Mouse (Mus musculus) MEL (cell line): ENCODE results near the gene Jpt1. TPM values are rescaled to one million over a fixed set of nuclear protein-coding genes. Genes with fewer than 3 reads are reported as not detected.

ENCODE experiments used
- DNase-seq: peaks from one replicate; pipeline ENCODE4 v3.0.0; 2011; ENCODE audit warnings: low read depth, low spot score
- H3K27ac ChIP-seq: 2 replicates; pipeline ENCODE4 v1.5.1; 2012; ENCODE audit warnings: low read depth, mild to moderate bottlenecking, control low read depth, low read length, moderate library complexity; ENCODE audit not compliant: control insufficient read depth
- H3K27me3 ChIP-seq, 2 experiments: fragments of 150-350 bp in 1 of 2; sonication (generic) in 1 of 2; 2 replicates each; pipeline ENCODE4 v1.6.1; 2012; ENCODE audit warnings: low read length in 2 of 2, mild to moderate bottlenecking in 2 of 2, improper control_type of control experiment in 1 of 2, moderate library complexity in 1 of 2; ENCODE audit not compliant: insufficient read depth in 2 of 2, control insufficient read depth in 1 of 2
- H3K36me3 ChIP-seq, 2 experiments: 2 replicates each; pipeline ENCODE4 v1.6.1; 2012 to 2014; ENCODE audit warnings: low read length in 2 of 2, improper control_type of control experiment in 1 of 2, inconsistent platforms in 1 of 2, mild to moderate bottlenecking in 1 of 2; ENCODE audit not compliant: insufficient read depth in 2 of 2, control insufficient read depth in 1 of 2
- H3K4me1 ChIP-seq, 2 experiments: fragments of 150-350 bp in 1 of 2; sonication (generic) in 1 of 2; 2 replicates each; pipeline ENCODE4 v1.6.1; 2012; ENCODE audit warnings: low read length in 2 of 2, improper control_type of control experiment in 1 of 2, mild to moderate bottlenecking in 1 of 2; ENCODE audit not compliant: insufficient read depth in 2 of 2, control insufficient read depth in 1 of 2
- H3K4me3 ChIP-seq, 2 experiments: fragments of 150-350 bp in 1 of 2; sonication (generic) in 1 of 2; 2 replicates each; pipeline ENCODE4 v1.5.1; 2012; ENCODE audit warnings: low read depth in 2 of 2, low read length in 2 of 2, mild to moderate bottlenecking in 2 of 2, moderate library complexity in 2 of 2, control low read depth in 1 of 2, improper control_type of control experiment in 1 of 2; ENCODE audit not compliant: control insufficient read depth in 1 of 2, insufficient read depth in 1 of 2
- H3K79me2 ChIP-seq: 2 replicates; pipeline ENCODE4 v1.6.1; 2012; ENCODE audit warnings: mild to moderate bottlenecking, low read length, moderate library complexity; ENCODE audit not compliant: control insufficient read depth, poor library complexity, insufficient read depth
- H3K9ac ChIP-seq: 2 replicates; pipeline ENCODE4 v1.6.1; 2012; ENCODE audit warnings: low read depth, mild to moderate bottlenecking, control low read depth, low read length, moderate library complexity; ENCODE audit not compliant: control insufficient read depth, poor library complexity, severe bottlenecking
- H3K9me3 ChIP-seq: fragments of 150-350 bp; sonication (generic); replicated peaks from 2 replicates; pipeline ENCODE4 v1.6.1; 2012; ENCODE audit warnings: mild to moderate bottlenecking, low read length, improper control_type of control experiment, moderate library complexity; ENCODE audit not compliant: insufficient read depth
- BHLHE40 ChIP-seq: IDR thresholded peaks from 2 replicates; pipeline ENCODE4 v1.6.1; 2012; ENCODE audit warnings: low read depth, mild to moderate bottlenecking, inconsistent platforms, low read length, improper control_type of control experiment, borderline replicate concordance
- CHD1 ChIP-seq: IDR thresholded peaks from 2 replicates; pipeline ENCODE4 v1.6.1; 2012; ENCODE audit warnings: low read depth, mild to moderate bottlenecking, inconsistent platforms, low read length, improper control_type of control experiment
- CHD2 ChIP-seq: IDR thresholded peaks from 2 replicates; pipeline ENCODE4 v1.6.1; 2011; ENCODE audit warnings: low read length, improper control_type of control experiment
- CTCF ChIP-seq, 3 experiments: IDR thresholded peaks in 2 of 3; conservative IDR thresholded peaks in 1 of 3; 2 replicates each; pipeline ENCODE4 v1.5.1; 2011 to 2012; ENCODE audit warnings: low read length in 3 of 3, low read depth in 2 of 3, mild to moderate bottlenecking in 2 of 3, improper control_type of control experiment in 1 of 3, inconsistent platforms in 1 of 3, mixed read lengths in 1 of 3, moderate library complexity in 1 of 3; ENCODE audit not compliant: control insufficient read depth in 1 of 3, insufficient read depth in 1 of 3, poor library complexity in 1 of 3, severe bottlenecking in 1 of 3
- E2F4 ChIP-seq: IDR thresholded peaks from 2 replicates; pipeline ENCODE4 v1.6.1; 2011; ENCODE audit warnings: low read depth, low read length, improper control_type of control experiment, borderline replicate concordance
- ELF1 ChIP-seq: IDR thresholded peaks from 2 replicates; pipeline ENCODE4 v1.6.1; 2014; ENCODE audit warnings: low read depth, mild to moderate bottlenecking, inconsistent platforms, low read length, improper control_type of control experiment, moderate library complexity
- GATA1 ChIP-seq: IDR thresholded peaks from 2 replicates; pipeline ENCODE4 v1.6.1; 2011; ENCODE audit warnings: low read depth, low read length, improper control_type of control experiment
- JUND ChIP-seq: IDR thresholded peaks from 2 replicates; pipeline ENCODE4 v1.6.1; 2011; ENCODE audit warnings: low read depth, mild to moderate bottlenecking, improper control_type of control experiment, low read length
- MYB ChIP-seq: IDR thresholded peaks from 2 replicates; pipeline ENCODE4 v1.6.1; 2011; ENCODE audit warnings: mild to moderate bottlenecking, low read depth, low read length, improper control_type of control experiment
- MYC ChIP-seq: IDR thresholded peaks from 2 replicates; pipeline ENCODE4 v1.6.1; 2011; ENCODE audit warnings: low read depth, mild to moderate bottlenecking, low read length, improper control_type of control experiment, moderate library complexity
- POLR2A ChIP-seq, 2 experiments: IDR thresholded peaks; 2 replicates each; pipeline ENCODE4 v1.6.1; 2011 to 2012; ENCODE audit warnings: low read length in 2 of 2, mild to moderate bottlenecking in 2 of 2, control low read depth in 1 of 2, improper control_type of control experiment in 1 of 2, low read depth in 1 of 2, moderate library complexity in 1 of 2; ENCODE audit not compliant: control insufficient read depth in 1 of 2, insufficient read depth in 1 of 2, poor library complexity in 1 of 2
- POLR2AphosphoS2 ChIP-seq: IDR thresholded peaks from 2 replicates; pipeline ENCODE4 v1.6.1; 2011; ENCODE audit warnings: low read length, improper control_type of control experiment
- TBP ChIP-seq: IDR thresholded peaks from 2 replicates; pipeline ENCODE4 v1.8.0; 2011; ENCODE audit warnings: low read depth, low read length, improper control_type of control experiment
- ZMIZ1 ChIP-seq: IDR thresholded peaks from 2 replicates; pipeline ENCODE4 v1.6.1; 2012; ENCODE audit warnings: low read depth, mild to moderate bottlenecking, inconsistent platforms, low read length, improper control_type of control experiment, moderate library complexity
- ZNF384 ChIP-seq: IDR thresholded peaks from 2 replicates; pipeline ENCODE4 v1.6.1; 2012; ENCODE audit warnings: low read depth, mild to moderate bottlenecking, inconsistent platforms, low read length, improper control_type of control experiment
- polyA plus RNA-seq, 2 experiments: library from polyadenylated mRNA; stranded (reverse) in 1 of 2; unstranded in 1 of 2; fragments of >175 nt in 1 of 2; fragments of >200 nt in 1 of 2; gene quantifications; 2 replicates each; pipeline versions ENCODE4 v1.2.1 to v1.2.4; 2012; ENCODE audit warnings: low replicate concordance in 2 of 2, low read depth in 1 of 2; ENCODE audit not compliant: insufficient read length in 2 of 2, insufficient read depth in 1 of 2, missing spikeins in 1 of 2
- total RNA-seq: library from RNA; depleted of rRNA; stranded (reverse); fragments of 300-350 nt; gene quantifications from 2 replicates; pipeline ENCODE4 v1.2.3, GENCODE M21; 2012

The Jpt1 gene
- total and polyA plus RNA-seq, 3 experiments, result 353 to 382 TPM; not detected in 1

- DNase-seq, result no peak
- no peak overlapping the region for H3K27ac ChIP-seq
- H3K9ac ChIP-seq, result no peak overlapping the region
- no peaks in the 10 kb centered on the region; the same call in none of the 2 replicates for H3K79me2 ChIP-seq
- H3K36me3 ChIP-seq, result peaks cover 12 to 34% of the 10 kb centered on the region in 2 experiments
- no peak overlapping the region for H3K4me3 ChIP-seq
- H3K27me3 ChIP-seq, result no peaks in the 10 kb centered on the region
- no peaks in the 10 kb centered on the region for H3K9me3 ChIP-seq
- TF ChIP-seq TBP, result no peak
- no peak for TF ChIP-seq CHD1
- no peak; the same call in 1 of the 2 replicates for TF ChIP-seq MYB
- TF ChIP-seq ZNF384, result peak; percentile 62
- TF ChIP-seq JUND, result no peak
- TF ChIP-seq CTCF (IDR thresholded peaks at IDR 0.05 in 2 of 3, conservative IDR thresholded peaks at IDR 0.05 in 1 of 3; ENCODE audit: control insufficient read depth in 1 of 3, insufficient read depth in 1 of 3, low read depth in 2 of 3, low read length in 3 of 3, poor library complexity in 1 of 3, severe bottlenecking in 1 of 3), result no peak
- H3K4me1 ChIP-seq, result 0 out of 4 replicates have a peak, but pooled peaks cover 0 to 3% of the 10 kb centered on the region in 2 experiments
Observed at GRCm38 (mm10) chr11:115522703-115523102, 8.5 kb upstream of the Jpt1 start.

DNA sequence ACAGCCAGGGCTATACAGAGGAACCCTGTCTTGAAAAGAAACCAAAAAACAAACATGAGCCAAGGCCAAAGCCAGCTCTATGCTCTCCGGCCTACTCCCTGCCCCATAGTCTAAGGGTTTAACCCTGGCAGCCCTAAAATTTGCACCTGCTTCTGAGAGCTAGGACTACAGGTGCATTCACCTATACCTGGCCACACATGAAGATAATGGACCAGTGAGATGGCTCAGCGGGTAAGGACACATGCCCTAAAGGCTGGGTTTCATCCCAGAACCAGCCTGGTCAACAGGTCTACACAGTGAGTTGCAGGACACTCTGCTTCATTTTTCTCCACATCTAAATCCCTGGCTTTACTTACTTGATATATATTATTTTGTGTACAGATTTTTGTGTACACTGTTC lies 8.1 kb upstream of the Jpt1 start:
- Histone ChIP-seq H3K36me3 (peaks cover 11 to 29% of the 10 kb centered on the region in 2 experiments), H3K4me1 (0 out of 4 replicates have a peak, but pooled peaks cover 0 to 3% of the 10 kb centered on the region in 2 experiments), H3K27me3 (no peaks in the 10 kb centered on the region), H3K27ac (no peak overlapping the region), H3K79me2 (no peaks in the 10 kb centered on the region; the same call in none of the 2 replicates), H3K9me3 (no peaks in the 10 kb centered on the region), H3K9ac (no peak overlapping the region), H3K4me3 (no peak overlapping the region)
- no peak for DNase-seq
- peak; percentile 29 for TF ChIP-seq ZMIZ1
- TF ChIP-seq CHD2, result no peak
- peak in 1 of 2 experiments; percentile 63; a peak in 3 of 4 replicates for TF ChIP-seq POLR2A (IDR thresholded peaks at IDR 0.05; ENCODE audit: control insufficient read depth in 1 of 2, insufficient read depth in 1 of 2, low read depth in 1 of 2, low read length in 2 of 2, poor library complexity in 1 of 2)

- H3K27ac ChIP-seq, result no peak overlapping the region
- H3K36me3 ChIP-seq, result peaks cover 7 to 20% of the 10 kb centered on the region in 2 experiments; a peak in 3 of 4 replicates
- 0 out of 4 replicates have a peak, but pooled peaks cover 0 to 3% of the 10 kb centered on the region in 2 experiments for H3K4me1 ChIP-seq
- no peaks in the 10 kb centered on the region for H3K9me3 ChIP-seq
- no peak overlapping the region for H3K9ac ChIP-seq
- H3K79me2 ChIP-seq, result no peaks in the 10 kb centered on the region; the same call in 1 of the 2 replicates
- TF ChIP-seq GATA1 (no peak), MYC (no peak), ELF1 (no peak), BHLHE40 (no peak), POLR2AphosphoS2 (0 out of 2 replicates have a peak, but pooled peaks have one; percentile 21), E2F4 (no peak)
- no peaks in the 10 kb centered on the region for H3K27me3 ChIP-seq
- no peak for DNase-seq
- H3K4me3 ChIP-seq, result no peak overlapping the region
Observed at GRCm38 (mm10) chr11:115521080-115521479, 6.9 kb upstream of the Jpt1 start.
